Mouse (Mus musculus) lung, postnatal 0 days (tissue): ENCODE data around the gene Rpp30.

Experiments
- CTCF ChIP-seq: IDR thresholded peaks from 2 replicates; pipeline ENCODE4 v1.5.1; 2016; ENCODE audit warnings: antibody characterized with exemption, mild to moderate bottlenecking
- EP300 ChIP-seq: IDR thresholded peaks from 2 replicates; pipeline ENCODE4 v1.6.1; 2016; ENCODE audit warnings: antibody characterized with exemption, mild to moderate bottlenecking, control low read depth

GRCm38 (mm10) chr19:36116185-36116584, 32.7 kb downstream of the Rpp30 start:
- TF ChIP-seq CTCF (no peak), EP300 (no peak)
